28 mouse cellular contexts compared by ENCODE assay signal in genomic region chr13:109918631-109919030, GRCm38 (mm10).
DNase-seq lines count a peak whose midpoint lies in the region; ATAC-seq and TF ChIP-seq lines count a peak whose summit lies in the region.
"Had no signal": no experiment of that assay in that cellular context is flagged by ENCODE, and none has a peak within 500 bp of the region (broad histone marks: within the 10 kb centered on the region; RNA-seq: fewer than 3 reads in every experiment).

No protein-coding gene starts in this region.

- no peaks in the 10 kb centered on the region for H3K9me3 ChIP-seq in heart, embryonic 16.5 days (replicated peaks; ENCODE audit: control insufficient read depth, low read length)
- H3K9me3 ChIP-seq in heart, embryonic 11.5 days (replicated peaks; ENCODE audit: control insufficient read depth, low read length): no peaks in the 10 kb centered on the region
- H3K9me3 ChIP-seq in ES-Bruce4 (replicated peaks; ENCODE audit: control insufficient read depth, insufficient read depth, low read length, poor library complexity, severe bottlenecking): no peaks in the 10 kb centered on the region
- H3K9me3 ChIP-seq: embryonic facial prominence, embryonic 10.5 days; embryonic facial prominence, embryonic 13.5 days; forebrain, embryonic 12.5 days; forebrain, embryonic 15.5 days; heart, embryonic 10.5 days; hindbrain, embryonic 12.5 days; hindbrain, embryonic 15.5 days had no signal

- no peak overlapping the region for H3K9ac ChIP-seq in heart, embryonic 16.5 days (ENCODE audit: low read length)
- no peak overlapping the region for H3K9ac ChIP-seq in heart, embryonic 11.5 days (ENCODE audit: low read depth, low read length)
- H3K9ac ChIP-seq in ES-Bruce4 (ENCODE audit: low read depth, poor library complexity, severe bottlenecking): no peak overlapping the region
- H3K9ac ChIP-seq: embryonic facial prominence, embryonic 13.5 days; forebrain, embryonic 12.5 days; forebrain, embryonic 15.5 days; hindbrain, embryonic 12.5 days; hindbrain, embryonic 15.5 days had no signal

- H3K36me3 ChIP-seq in heart, embryonic 16.5 days (ENCODE audit: control insufficient read depth, insufficient read depth): no peaks in the 10 kb centered on the region
- no peaks in the 10 kb centered on the region for H3K36me3 ChIP-seq in heart, embryonic 11.5 days (ENCODE audit: control insufficient read depth, insufficient read depth, low read length)
- no peaks in the 10 kb centered on the region for H3K36me3 ChIP-seq in ES-Bruce4 (ENCODE audit: control insufficient read depth, insufficient read depth, low read length, poor library complexity, severe bottlenecking)
- H3K36me3 ChIP-seq: embryonic facial prominence, embryonic 10.5 days; embryonic facial prominence, embryonic 13.5 days; forebrain, embryonic 12.5 days; forebrain, embryonic 15.5 days; heart, embryonic 10.5 days; hindbrain, embryonic 12.5 days; hindbrain, embryonic 15.5 days had no signal

- WGBS in heart, embryonic 16.5 days: 41% methylated on average over 8 of the region's 8 CpGs
- 38% methylated on average over 8 of the region's 8 CpGs for WGBS in heart, embryonic 11.5 days (ENCODE audit: insufficient replicate concordance)

- H3K27me3 ChIP-seq in heart, embryonic 16.5 days (ENCODE audit: control insufficient read depth, insufficient read depth, low read length): no peaks in the 10 kb centered on the region
- H3K27me3 ChIP-seq in heart, embryonic 11.5 days (ENCODE audit: control insufficient read depth, insufficient read depth, low read length): no peaks in the 10 kb centered on the region
- H3K27me3 ChIP-seq in ES-Bruce4 (ENCODE audit: control insufficient read depth, insufficient read depth, low read length, poor library complexity, severe bottlenecking): no peaks in the 10 kb centered on the region
- H3K27me3 ChIP-seq: embryonic facial prominence, embryonic 13.5 days; forebrain, embryonic 12.5 days; forebrain, embryonic 15.5 days; hindbrain, embryonic 12.5 days; hindbrain, embryonic 15.5 days had no signal

- no peak overlapping the region for H3K4me3 ChIP-seq in gastrocnemius, adult 2 months
- H3K4me3 ChIP-seq in heart, embryonic 16.5 days (ENCODE audit: low read length): no peak overlapping the region
- no peak overlapping the region for H3K4me3 ChIP-seq in heart, embryonic 11.5 days (ENCODE audit: low read depth, low read length)
- no peak overlapping the region for H3K4me3 ChIP-seq in ES-Bruce4 (ENCODE audit: low read depth, low read length)
- H3K4me3 ChIP-seq: embryonic facial prominence, embryonic 10.5 days; embryonic facial prominence, embryonic 13.5 days; erythroblast, embryonic 14.5 days; forebrain, embryonic 12.5 days; forebrain, embryonic 15.5 days; heart, adult 2 months; heart, embryonic 10.5 days; hindbrain, embryonic 12.5 days; hindbrain, embryonic 15.5 days had no signal

- H3K4me2 ChIP-seq in heart, embryonic 16.5 days (ENCODE audit: low read depth, low read length): no peak overlapping the region
- no peak overlapping the region for H3K4me2 ChIP-seq in heart, embryonic 11.5 days
- H3K4me2 ChIP-seq: embryonic facial prominence, embryonic 13.5 days; forebrain, embryonic 12.5 days; forebrain, embryonic 15.5 days; hindbrain, embryonic 12.5 days; hindbrain, embryonic 15.5 days had no signal

- intact Hi-C loops in gastrocnemius, adult 2 months (cut with DNase I): no loop called here
- intact Hi-C loops in left cerebral cortex, postnatal 36 days (cut with DNase I): no loop called here

- no peak for TF ChIP-seq POLR2A in ES-Bruce4 (IDR thresholded peaks at IDR 0.05; ENCODE audit: insufficient read depth, low read length)

- peaks cover 49% of the 10 kb centered on the region for H3K4me1 ChIP-seq in heart, embryonic 16.5 days (ENCODE audit: control insufficient read depth, insufficient read depth, low read length)
- peaks cover 49% of the 10 kb centered on the region for H3K4me1 ChIP-seq in heart, embryonic 11.5 days (ENCODE audit: control insufficient read depth, insufficient read depth, low read length)
- peaks cover 2% of the 10 kb centered on the region for H3K4me1 ChIP-seq in ES-Bruce4 (ENCODE audit: control insufficient read depth, insufficient read depth, low read length)
- H3K4me1 ChIP-seq: hindbrain, embryonic 15.5 days had no signal

- TF ChIP-seq EP300 in ES-Bruce4 (IDR thresholded peaks at IDR 0.05; ENCODE audit: insufficient read depth, low read depth, low read length): 0 out of 2 replicates have a peak, but pooled peaks have one; percentile 54

- DNase-seq in gastrocnemius, adult 2 months: no peak
- DNase-seq in gastrocnemius, postnatal 4 days (ENCODE audit: low spot score in 2 of 2): no peak
- peak; percentile 78 for DNase-seq in ZHBTc4 (ENCODE audit: low read depth, low spot score)
- DNase-seq in left cerebral cortex, postnatal 36 days (ENCODE audit: low spot score in 2 of 2): no peak
- no peak for DNase-seq in embryo, embryonic 10 days (ENCODE audit: low spot score)
- DNase-seq: adrenal gland, postnatal 10 days; adrenal gland, postnatal 36 days; cerebellum, adult 11 months; cerebellum, adult 2 months; cerebellum, adult 9-11 months; cerebellum, postnatal 25 days; embryo, embryonic 11 days; gastrocnemius, postnatal 10 days; gastrocnemius, postnatal 36 days; heart, adult 2 months; kidney, adult 2 months had no signal

- no peak for ATAC-seq in heart, embryonic 16.5 days (replicated peaks; ENCODE audit: extremely low read depth, insufficient read depth, low FRiP score)
- no peak for ATAC-seq in heart, embryonic 11.5 days (replicated peaks; ENCODE audit: insufficient number of reproducible peaks, low FRiP score, low TSS enrichment)
- ATAC-seq: forebrain, embryonic 15.5 days; intestine, postnatal 0 days had no signal

- peak overlapping the region; percentile 97 for H3K27ac ChIP-seq in gastrocnemius, adult 2 months
- peak overlapping the region; percentile 1; the same call in 1 of the 2 replicates for H3K27ac ChIP-seq in heart, embryonic 16.5 days (ENCODE audit: low read length)
- H3K27ac ChIP-seq in heart, embryonic 11.5 days (ENCODE audit: low read depth, low read length): no peak overlapping the region
- no peak overlapping the region for H3K27ac ChIP-seq in ES-Bruce4 (ENCODE audit: insufficient read depth, low read length)
- H3K27ac ChIP-seq: embryonic facial prominence, embryonic 10.5 days; embryonic facial prominence, embryonic 13.5 days; forebrain, embryonic 12.5 days; forebrain, embryonic 15.5 days; heart, adult 2 months; heart, embryonic 10.5 days; hindbrain, embryonic 12.5 days; hindbrain, embryonic 15.5 days had no signal

- no peak for TF ChIP-seq CTCF in gastrocnemius, adult 2 months (IDR thresholded peaks at IDR 0.05)
- TF ChIP-seq CTCF in ES-Bruce4 (IDR thresholded peaks at IDR 0.05; ENCODE audit: low read depth, low read length): no peak

Comparison
In these comparisons a context has a peak if more than half of its experiments do, and no peak if none do; other contexts are left out.
1. H3K27ac ChIP-seq: peak in gastrocnemius, adult 2 months (single experiment) and heart, embryonic 16.5 days (single experiment); none in heart, embryonic 11.5 days (single experiment) and ES-Bruce4 (single experiment).